Mouse (Mus musculus): ENCODE measurements around the gene Peg10.

- TF ChIP-seq CTCF (IDR thresholded peaks at IDR 0.05; ENCODE audit: borderline replicate concordance, insufficient read depth, low read depth, low read length) (no peak), POLR2A (IDR thresholded peaks at IDR 0.05; ENCODE audit: borderline replicate concordance, insufficient read depth, low read length) (no peak)
Observed at GRCm38 (mm10) chr6:4738034-4738629, 9.0 kb upstream of the Peg10 start.

All from cerebellum, adult 2 months (tissue).